Mouse (Mus musculus): ENCODE data around the gene Gadd45gip1. TPM values are rescaled to one million over a fixed set of nuclear protein-coding genes. Genes with fewer than 3 reads are reported as not detected.
A peak's percentile ranks its signal among the peaks of the same experiment; 100 is the strongest.

Gene Gadd45gip1
- polyA plus RNA-seq, 1 experiment from 2014 or later = 38.6 TPM

DNA sequence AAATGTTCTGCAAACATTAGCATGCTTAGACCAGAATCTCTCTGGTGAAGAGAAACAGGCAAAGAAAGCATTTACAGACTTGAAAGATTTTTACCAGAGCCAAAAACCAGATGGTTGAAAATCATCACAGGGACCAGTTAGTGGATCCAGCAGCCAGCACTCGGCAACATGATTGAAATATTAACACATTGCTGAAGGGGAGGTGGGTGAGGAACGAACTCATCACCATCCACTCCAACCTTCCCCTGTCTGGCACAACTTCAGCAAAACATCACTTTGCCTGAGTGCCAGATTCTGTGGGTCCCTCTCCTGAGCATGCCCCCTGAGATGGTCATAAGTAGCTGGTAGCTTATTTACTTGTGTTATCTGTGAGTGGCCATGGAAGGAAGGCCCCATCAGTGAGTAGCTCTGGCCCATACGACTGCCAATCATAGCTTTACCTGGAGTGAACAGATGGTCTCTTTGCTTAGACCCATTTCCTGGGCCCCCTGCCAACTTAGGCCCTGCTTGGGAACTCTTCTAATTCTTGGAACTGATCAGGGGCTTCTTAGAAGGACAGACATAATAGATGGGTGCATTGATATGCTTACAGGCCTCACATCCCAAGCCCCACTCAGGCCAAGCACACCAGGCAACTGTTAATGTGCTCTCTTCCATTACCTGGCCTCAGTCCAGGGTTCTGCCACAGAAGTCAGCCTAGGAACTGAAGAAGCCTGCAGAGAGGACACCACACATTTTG is 46.1 kb downstream of the Gadd45gip1 start:
- ATAC-seq (ENCODE audit: insufficient read depth, low FRiP score, low TSS enrichment) (no peak), DNase-seq (ENCODE audit: low spot score) (no peak)
- Histone ChIP-seq H3K27ac (ENCODE audit: low read depth, low read length) (no peak overlapping the region), H3K4me3 (ENCODE audit: low read depth, low read length) (no peak overlapping the region), H3K27me3 (ENCODE audit: control insufficient read depth, insufficient read depth, low read length) (peaks cover 2% of the 10 kb centered on the region; the same call in 1 of the 2 replicates), H3K9me3 (ENCODE audit: control insufficient read depth, low read length) (no peaks in the 10 kb centered on the region), H3K36me3 (ENCODE audit: control insufficient read depth, insufficient read depth, low read length) (no peaks in the 10 kb centered on the region), H3K4me1 (ENCODE audit: control insufficient read depth, insufficient read depth, low read length) (peaks cover 1% of the 10 kb centered on the region; the same call in 1 of the 2 replicates), H3K4me2 (ENCODE audit: low read depth) (no peak overlapping the region), H3K9ac (ENCODE audit: low read length) (no peak overlapping the region)
- WGBS = 88% methylated on average over 3 of the region's 3 CpGs

DNA sequence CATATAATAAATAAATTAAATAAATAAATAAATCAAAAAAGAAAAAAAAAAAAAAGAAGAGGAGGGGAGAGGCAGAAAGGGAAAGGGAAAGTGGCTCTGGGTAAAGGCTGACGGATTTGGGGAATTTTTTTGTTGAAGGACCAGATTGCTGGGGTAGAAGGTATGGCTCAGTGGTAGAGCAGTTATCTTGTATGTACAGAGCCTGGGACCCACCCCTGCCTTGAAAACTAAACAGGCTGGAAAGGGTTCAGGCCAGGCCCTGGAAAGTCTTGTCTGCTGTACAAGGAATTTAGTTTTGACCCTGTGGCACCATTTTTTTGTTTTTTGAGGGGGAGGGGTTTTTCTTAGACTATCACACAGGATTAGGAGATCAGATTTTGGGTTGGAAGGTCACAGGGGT is 47.6 kb downstream of the Gadd45gip1 start:
- Histone ChIP-seq H3K27me3 (ENCODE audit: control insufficient read depth, insufficient read depth, low read length) (no peaks in the 10 kb centered on the region), H3K4me2 (ENCODE audit: low read depth) (no peak overlapping the region), H3K36me3 (ENCODE audit: control insufficient read depth, insufficient read depth, low read length) (no peaks in the 10 kb centered on the region), H3K4me1 (ENCODE audit: control insufficient read depth, insufficient read depth, low read length) (no peaks in the 10 kb centered on the region), H3K9ac (ENCODE audit: low read length) (no peak overlapping the region), H3K27ac (ENCODE audit: low read depth, low read length) (no peak overlapping the region), H3K9me3 (ENCODE audit: control insufficient read depth, low read length) (no peaks in the 10 kb centered on the region), H3K4me3 (ENCODE audit: low read depth, low read length) (no peak overlapping the region)
- ATAC-seq (ENCODE audit: insufficient read depth, low FRiP score, low TSS enrichment) (no peak), DNase-seq (ENCODE audit: low spot score) (no peak)
- 81% methylated on average over 1 of the region's 1 CpGs for WGBS

DNA sequence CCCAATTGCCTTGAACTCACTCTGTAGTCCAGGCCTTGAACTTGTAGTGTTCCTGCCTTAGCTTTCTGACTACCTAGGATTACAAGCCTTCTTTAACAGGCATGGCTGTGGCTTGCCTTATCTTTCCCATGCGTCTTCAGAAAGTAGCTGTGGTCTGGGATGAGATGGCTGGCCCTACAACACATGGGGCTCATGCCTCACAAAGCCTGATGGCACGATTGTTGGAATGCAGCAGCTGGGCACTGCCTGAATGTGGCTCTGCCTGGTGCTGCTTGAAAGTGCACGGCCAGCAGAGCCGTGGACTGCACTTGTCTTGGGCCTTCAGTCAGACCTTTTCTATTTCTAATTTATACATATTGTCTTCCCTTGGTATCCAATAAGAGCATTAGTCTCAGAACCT is 53.4 kb downstream of the Gadd45gip1 start:
- H3K4me3 ChIP-seq (ENCODE audit: low read depth, low read length) = no peak overlapping the region
- no peaks in the 10 kb centered on the region for H3K9me3 ChIP-seq (ENCODE audit: control insufficient read depth, low read length)
- WGBS = 90% methylated on average over 4 of the region's 4 CpGs
- H3K27me3 ChIP-seq (ENCODE audit: control insufficient read depth, insufficient read depth, low read length) = no peaks in the 10 kb centered on the region
- DNase-seq (ENCODE audit: low spot score) (no peak), ATAC-seq (ENCODE audit: insufficient read depth, low FRiP score, low TSS enrichment) (no peak)
- no peak overlapping the region for H3K4me2 ChIP-seq (ENCODE audit: low read depth)
- no peak overlapping the region for H3K27ac ChIP-seq (ENCODE audit: low read depth, low read length)
- peaks cover 2% of the 10 kb centered on the region; the same call in 1 of the 2 replicates for H3K36me3 ChIP-seq (ENCODE audit: control insufficient read depth, insufficient read depth, low read length)
- H3K4me1 ChIP-seq (ENCODE audit: control insufficient read depth, insufficient read depth, low read length) = no peaks in the 10 kb centered on the region
- H3K9ac ChIP-seq (ENCODE audit: low read length) = no peak overlapping the region

Small RNA genes lying within 50 kb of the gene (microRNA-seq; reads per million reads assigned to microRNA genes)
- 3.9 reads per million, percentile 9 among the genes with 10 or more reads in this experiment for gene Mir7069

Other genes with a start within 250 kb of the Gadd45gip1 start
- gene Ier2, start 168.7 kb upstream of the Gadd45gip1 start, polyA plus RNA-seq (2014; fragmentation: Nextera tagmentation; extraction: Ambion mirVana) = 71.6 and 79.4 TPM in 2 replicates
- 60.4 and 60.6 TPM in 2 replicates for gene Trmt1, start 145.2 kb upstream of the Gadd45gip1 start, polyA plus RNA-seq (2014; fragmentation: Nextera tagmentation; extraction: Ambion mirVana)
- gene Nacc1, start 143.7 kb upstream of the Gadd45gip1 start, polyA plus RNA-seq (2014; fragmentation: Nextera tagmentation; extraction: Ambion mirVana) = 26.2 and 27.0 TPM in 2 replicates
- gene Lyl1, start 130.1 kb upstream of the Gadd45gip1 start, polyA plus RNA-seq (2014; fragmentation: Nextera tagmentation; extraction: Ambion mirVana) = 4.6 and 5.3 TPM in 2 replicates
- gene G430095P16Rik, start 108.5 kb upstream of the Gadd45gip1 start, polyA plus RNA-seq (2014; fragmentation: Nextera tagmentation; extraction: Ambion mirVana) = 0.84 and 1.8 TPM in 2 replicates
- gene Nfix, start 31.2 kb upstream of the Gadd45gip1 start, polyA plus RNA-seq (2014; fragmentation: Nextera tagmentation; extraction: Ambion mirVana) = 3.1 and 3.7 TPM in 2 replicates
- 4.7 and 7.3 TPM in 2 replicates for gene Dand5, start 8.7 kb upstream of the Gadd45gip1 start, polyA plus RNA-seq (2014; fragmentation: Nextera tagmentation; extraction: Ambion mirVana)
- 101 TPM in 2 replicates for gene Rad23a, start 9.1 kb downstream of the Gadd45gip1 start, polyA plus RNA-seq (2014; fragmentation: Nextera tagmentation; extraction: Ambion mirVana)
- 870 and 925 TPM in 2 replicates for gene Calr, start 15.4 kb downstream of the Gadd45gip1 start, polyA plus RNA-seq (2014; fragmentation: Nextera tagmentation; extraction: Ambion mirVana)
- 95.7 and 104 TPM in 2 replicates for gene Farsa, start 25.5 kb downstream of the Gadd45gip1 start, polyA plus RNA-seq (2014; fragmentation: Nextera tagmentation; extraction: Ambion mirVana)
- 50.5 and 56.9 TPM in 2 replicates for gene Syce2, start 40.6 kb downstream of the Gadd45gip1 start, polyA plus RNA-seq (2014; fragmentation: Nextera tagmentation; extraction: Ambion mirVana)
- 31.5 and 33.7 TPM in 2 replicates for gene Gcdh, start 62.4 kb downstream of the Gadd45gip1 start, polyA plus RNA-seq (2014; fragmentation: Nextera tagmentation; extraction: Ambion mirVana)
- 11.8 and 12.9 TPM in 2 replicates for gene Klf1, start 70.4 kb downstream of the Gadd45gip1 start, polyA plus RNA-seq (2014; fragmentation: Nextera tagmentation; extraction: Ambion mirVana)
- 4.0 and 4.9 TPM in 2 replicates for gene Dnase2a, start 77.0 kb downstream of the Gadd45gip1 start, polyA plus RNA-seq (2014; fragmentation: Nextera tagmentation; extraction: Ambion mirVana)
- 13.8 and 14.6 TPM in 2 replicates for gene Mast1, start 105.8 kb downstream of the Gadd45gip1 start, polyA plus RNA-seq (2014; fragmentation: Nextera tagmentation; extraction: Ambion mirVana)
- gene Rtbdn, start 115.5 kb downstream of the Gadd45gip1 start, polyA plus RNA-seq (2014; fragmentation: Nextera tagmentation; extraction: Ambion mirVana) = 0.25 TPM in 1 of 2 replicates, not detected in the other
- not detected in 2 replicates for gene Gm49661, start 137.9 kb downstream of the Gadd45gip1 start, polyA plus RNA-seq (2014; fragmentation: Nextera tagmentation; extraction: Ambion mirVana)
- 1,335 and 1,358 TPM in 2 replicates for gene Prdx2, start 138.1 kb downstream of the Gadd45gip1 start, polyA plus RNA-seq (2014; fragmentation: Nextera tagmentation; extraction: Ambion mirVana)
- gene Rnaseh2a, start 138.2 kb downstream of the Gadd45gip1 start, polyA plus RNA-seq (2014; fragmentation: Nextera tagmentation; extraction: Ambion mirVana) = 92.9 and 116 TPM in 2 replicates
- 6.2 and 6.9 TPM in 2 replicates for gene Junb, start 147.2 kb downstream of the Gadd45gip1 start, polyA plus RNA-seq (2014; fragmentation: Nextera tagmentation; extraction: Ambion mirVana)
- 10.5 and 12.9 TPM in 2 replicates for gene Hook2, start 159.1 kb downstream of the Gadd45gip1 start, polyA plus RNA-seq (2014; fragmentation: Nextera tagmentation; extraction: Ambion mirVana)
- gene Best2, start 183.0 kb downstream of the Gadd45gip1 start, polyA plus RNA-seq (2014; fragmentation: Nextera tagmentation; extraction: Ambion mirVana) = not detected in 2 replicates
- 129 and 130 TPM in 2 replicates for gene Asna1, start 193.8 kb downstream of the Gadd45gip1 start, polyA plus RNA-seq (2014; fragmentation: Nextera tagmentation; extraction: Ambion mirVana)
- gene Trir, start 195.3 kb downstream of the Gadd45gip1 start, polyA plus RNA-seq (2014; fragmentation: Nextera tagmentation; extraction: Ambion mirVana) = 158 and 170 TPM in 2 replicates
- gene Tnpo2, start 205.4 kb downstream of the Gadd45gip1 start, polyA plus RNA-seq (2014; fragmentation: Nextera tagmentation; extraction: Ambion mirVana) = 16.3 and 19.7 TPM in 2 replicates
- 25.0 and 25.8 TPM in 2 replicates for gene Fbxw9, start 228.5 kb downstream of the Gadd45gip1 start, polyA plus RNA-seq (2014; fragmentation: Nextera tagmentation; extraction: Ambion mirVana)
- gene Gm5741, start 236.5 kb downstream of the Gadd45gip1 start, polyA plus RNA-seq (2014; fragmentation: Nextera tagmentation; extraction: Ambion mirVana) = not detected in 2 replicates
- gene Dhps, start 240.2 kb downstream of the Gadd45gip1 start, polyA plus RNA-seq (2014; fragmentation: Nextera tagmentation; extraction: Ambion mirVana) = 70.3 and 73.8 TPM in 2 replicates
- 117 and 119 TPM in 2 replicates for gene Wdr83os, start 249.2 kb downstream of the Gadd45gip1 start, polyA plus RNA-seq (2014; fragmentation: Nextera tagmentation; extraction: Ambion mirVana)
- gene Wdr83, start 249.8 kb downstream of the Gadd45gip1 start, polyA plus RNA-seq (2014; fragmentation: Nextera tagmentation; extraction: Ambion mirVana) = 52.6 and 60.6 TPM in 2 replicates

Measured in neural tube, embryonic 11.5 days (tissue).